Mouse (Mus musculus): ENCODE results near the gene Psenen.

DNA sequence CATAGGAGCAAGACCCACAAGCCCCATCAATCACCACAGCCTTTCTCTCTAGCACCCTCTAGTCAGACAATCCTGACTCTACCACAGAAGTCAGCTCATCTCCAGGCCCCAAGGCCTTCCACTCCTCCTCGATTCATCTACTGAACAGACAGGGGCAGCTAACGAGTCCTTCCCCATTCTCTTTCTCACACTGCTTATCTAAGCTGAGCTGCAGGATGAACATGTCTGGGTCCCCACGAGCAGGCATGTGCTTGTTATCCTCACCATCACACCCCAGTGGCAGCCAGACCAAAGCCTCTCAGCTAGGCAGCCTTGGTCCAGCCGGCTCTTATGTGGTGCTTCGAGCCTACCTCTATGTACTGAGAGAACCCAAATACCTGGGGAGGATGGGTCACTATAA is 9.0 kb upstream of the Psenen start:
- TF ChIP-seq CTCF (IDR thresholded peaks at IDR 0.05; ENCODE audit: low read depth) = 0 out of 2 replicates have a peak, but pooled peaks have one; percentile 6
- no peak for TF ChIP-seq EP300 (IDR thresholded peaks at IDR 0.05; ENCODE audit: low read depth)

Measured in liver, embryonic 14.5 days (tissue).